Mouse (Mus musculus): ENCODE data around the gene Zc3h18. TPM values are rescaled to one million over a fixed set of nuclear protein-coding genes. Genes with fewer than 3 reads are reported as not detected.

Gene Zc3h18
- total RNA-seq, 1 experiment = 90.4 TPM

GRCm38 (mm10) chr8:122444058-122444748 lies 67.8 kb downstream of the Zc3h18 start:
- Histone ChIP-seq H3K4me1 (ENCODE audit: control insufficient read depth in 2 of 2, insufficient read depth in 2 of 2, low read length in 2 of 2, poor library complexity in 1 of 2) (peaks cover 0 to 6% of the 10 kb centered on the region in 2 experiments; a peak in 1 of 4 replicates), H3K36me3 (ENCODE audit: control insufficient read depth, insufficient read depth, low read length, poor library complexity, severe bottlenecking) (peaks cover 6% of the 10 kb centered on the region; the same call in 1 of the 2 replicates), H3K27ac (ENCODE audit: insufficient read depth, low read depth, low read length, poor library complexity, severe bottlenecking) (peak overlapping the region; percentile 61), H3K9ac (ENCODE audit: insufficient read depth, low read depth, low read length, poor library complexity, severe bottlenecking) (peak overlapping the region; percentile 94), H3K4me3 (ENCODE audit: insufficient read depth in 1 of 2, low read depth in 1 of 2, low read length in 2 of 2, poor library complexity in 1 of 2, severe bottlenecking in 1 of 2) (peak overlapping the region; percentile 74 to 84), H3K9me3 (ENCODE audit: control insufficient read depth, insufficient read depth, low read depth, low read length) (no peaks in the 10 kb centered on the region)
- peak; percentile 69 for DNase-seq (ENCODE audit: low read depth, low spot score)
- no peak for TF ChIP-seq ZNF384 (IDR thresholded peaks at IDR 0.05; ENCODE audit: low read depth, low read length)
- TF ChIP-seq HCFC1 (IDR thresholded peaks at IDR 0.05; ENCODE audit: borderline replicate concordance, insufficient read depth, low read length) = peak; percentile 74; the same call in 1 of the 2 replicates
- TF ChIP-seq CHD2 (IDR thresholded peaks at IDR 0.05; ENCODE audit: low read depth, low read length) = no peak; the same call in 1 of the 2 replicates
- no peak for TF ChIP-seq ZC3H11A (IDR thresholded peaks at IDR 0.05; ENCODE audit: borderline replicate concordance, low read depth, low read length)
- TF ChIP-seq MAFK (IDR thresholded peaks at IDR 0.05; ENCODE audit: insufficient read depth, low read depth, low read length) = no peak
- in situ Hi-C loops (cut with MboI; ENCODE audit: low sequenced_read_pairs in 2 of 2, unreplicated experiment in 2 of 2) = no loop called here

DNA sequence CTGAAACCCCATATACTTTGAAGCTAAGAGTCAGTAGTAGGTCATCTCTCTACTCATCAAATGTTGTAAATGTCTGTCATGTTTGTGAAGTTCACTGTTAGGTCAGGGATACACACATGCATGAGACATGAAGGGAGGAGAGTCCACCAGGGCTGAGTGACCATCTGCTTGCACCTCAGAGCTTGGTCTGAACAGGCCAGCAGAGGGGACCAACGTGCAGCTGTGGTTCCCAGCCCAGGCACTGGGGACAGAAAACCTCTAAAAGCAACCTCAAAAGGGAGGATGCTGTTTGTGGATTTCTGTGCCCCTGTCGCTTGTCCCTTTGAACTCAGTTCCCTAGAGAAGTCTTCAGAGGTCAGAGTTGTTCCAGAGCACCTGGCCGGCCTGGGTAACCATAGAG lies 68.8 kb downstream of the Zc3h18 start:
- H3K9me3 ChIP-seq (ENCODE audit: control insufficient read depth, insufficient read depth, low read depth, low read length) = no peaks in the 10 kb centered on the region
- H3K9ac ChIP-seq (ENCODE audit: insufficient read depth, low read depth, low read length, poor library complexity, severe bottlenecking) = no peak overlapping the region
- in situ Hi-C loops (cut with MboI; ENCODE audit: low sequenced_read_pairs in 2 of 2, unreplicated experiment in 2 of 2) = no loop called here
- peaks cover 0 to 5% of the 10 kb centered on the region in 2 experiments; a peak in 1 of 4 replicates for H3K4me1 ChIP-seq (ENCODE audit: control insufficient read depth in 2 of 2, insufficient read depth in 2 of 2, low read length in 2 of 2, poor library complexity in 1 of 2)
- H3K27ac ChIP-seq (ENCODE audit: insufficient read depth, low read depth, low read length, poor library complexity, severe bottlenecking) = no peak overlapping the region
- H3K4me3 ChIP-seq (ENCODE audit: insufficient read depth in 1 of 2, low read depth in 1 of 2, low read length in 2 of 2, poor library complexity in 1 of 2, severe bottlenecking in 1 of 2) = no peak overlapping the region
- no peak for DNase-seq (ENCODE audit: low read depth, low spot score)
- TF ChIP-seq ZNF384 (IDR thresholded peaks at IDR 0.05; ENCODE audit: low read depth, low read length) = no peak
- no peaks in the 10 kb centered on the region for H3K36me3 ChIP-seq (ENCODE audit: control insufficient read depth, insufficient read depth, low read length, poor library complexity, severe bottlenecking)

GRCm38 (mm10) chr8:122451161-122451703 lies 74.8 kb downstream of the Zc3h18 start:
- no peak overlapping the region for H3K4me3 ChIP-seq (ENCODE audit: insufficient read depth in 1 of 2, low read depth in 1 of 2, low read length in 2 of 2, poor library complexity in 1 of 2, severe bottlenecking in 1 of 2)
- no peaks in the 10 kb centered on the region; a peak in 1 of 4 replicates for H3K4me1 ChIP-seq (ENCODE audit: control insufficient read depth in 2 of 2, insufficient read depth in 2 of 2, low read length in 2 of 2, poor library complexity in 1 of 2)
- in situ Hi-C loops (cut with MboI; ENCODE audit: low sequenced_read_pairs in 2 of 2, unreplicated experiment in 2 of 2) = no loop called here

GRCm38 (mm10) chr8:122452154-122452553 lies 75.7 kb downstream of the Zc3h18 start:
- Histone ChIP-seq H3K9me3 (ENCODE audit: control insufficient read depth, insufficient read depth, low read depth, low read length) (no peaks in the 10 kb centered on the region), H3K9ac (ENCODE audit: insufficient read depth, low read depth, low read length, poor library complexity, severe bottlenecking) (no peak overlapping the region), H3K4me1 (ENCODE audit: control insufficient read depth in 2 of 2, insufficient read depth in 2 of 2, low read length in 2 of 2, poor library complexity in 1 of 2) (no peaks in the 10 kb centered on the region; a peak in 1 of 4 replicates), H3K27ac (ENCODE audit: insufficient read depth, low read depth, low read length, poor library complexity, severe bottlenecking) (no peak overlapping the region), H3K36me3 (ENCODE audit: control insufficient read depth, insufficient read depth, low read length, poor library complexity, severe bottlenecking) (peaks cover 4% of the 10 kb centered on the region; the same call in 1 of the 2 replicates), H3K4me3 (ENCODE audit: insufficient read depth in 1 of 2, low read depth in 1 of 2, low read length in 2 of 2, poor library complexity in 1 of 2, severe bottlenecking in 1 of 2) (no peak overlapping the region)
- DNase-seq (ENCODE audit: low read depth, low spot score) = no peak
- TF ChIP-seq HCFC1 (IDR thresholded peaks at IDR 0.05; ENCODE audit: borderline replicate concordance, insufficient read depth, low read length) = no peak
- no peak for TF ChIP-seq ZNF384 (IDR thresholded peaks at IDR 0.05; ENCODE audit: low read depth, low read length)
- TF ChIP-seq MAFK (IDR thresholded peaks at IDR 0.05; ENCODE audit: insufficient read depth, low read depth, low read length) = no peak
- no peak for TF ChIP-seq ZC3H11A (IDR thresholded peaks at IDR 0.05; ENCODE audit: borderline replicate concordance, low read depth, low read length)
- no peak for TF ChIP-seq CHD2 (IDR thresholded peaks at IDR 0.05; ENCODE audit: low read depth, low read length)
- in situ Hi-C loops (cut with MboI; ENCODE audit: low sequenced_read_pairs in 2 of 2, unreplicated experiment in 2 of 2) = no loop called here

More at GRCm38 (mm10) chr8:122451161-122451703, 74.8 kb downstream of the Zc3h18 start:
- no peaks in the 10 kb centered on the region for H3K9me3 ChIP-seq (ENCODE audit: control insufficient read depth, insufficient read depth, low read depth, low read length)
- H3K9ac ChIP-seq (ENCODE audit: insufficient read depth, low read depth, low read length, poor library complexity, severe bottlenecking) = no peak overlapping the region
- DNase-seq (ENCODE audit: low read depth, low spot score) = no peak
- no peak overlapping the region for H3K27ac ChIP-seq (ENCODE audit: insufficient read depth, low read depth, low read length, poor library complexity, severe bottlenecking)
- no peak for TF ChIP-seq ZC3H11A (IDR thresholded peaks at IDR 0.05; ENCODE audit: borderline replicate concordance, low read depth, low read length)
- TF ChIP-seq HCFC1 (IDR thresholded peaks at IDR 0.05; ENCODE audit: borderline replicate concordance, insufficient read depth, low read length) = no peak
- TF ChIP-seq CHD2 (IDR thresholded peaks at IDR 0.05; ENCODE audit: low read depth, low read length) = no peak
- no peak for TF ChIP-seq ZNF384 (IDR thresholded peaks at IDR 0.05; ENCODE audit: low read depth, low read length)
- no peak for TF ChIP-seq MAFK (IDR thresholded peaks at IDR 0.05; ENCODE audit: insufficient read depth, low read depth, low read length)
- H3K36me3 ChIP-seq (ENCODE audit: control insufficient read depth, insufficient read depth, low read length, poor library complexity, severe bottlenecking) = peaks cover 3% of the 10 kb centered on the region; the same call in 1 of the 2 replicates

All from ES-E14 (cell line).